Mouse (Mus musculus): Measurements from ENCODE around the gene Gm2431. TPM values are rescaled to one million over a fixed set of nuclear protein-coding genes. Genes with fewer than 3 reads are reported as not detected.
"Not testable (repeated sequence)": the region's sequence is repeated elsewhere in the genome, so short reads cannot be mapped to it uniquely, and the experiment has no call there.

Gm2431 gene
- polyA plus RNA-seq (2015; fragmentation: Nextera tagmentation; extraction: Ambion mirVana), result not detected in 2 replicates

DNA sequence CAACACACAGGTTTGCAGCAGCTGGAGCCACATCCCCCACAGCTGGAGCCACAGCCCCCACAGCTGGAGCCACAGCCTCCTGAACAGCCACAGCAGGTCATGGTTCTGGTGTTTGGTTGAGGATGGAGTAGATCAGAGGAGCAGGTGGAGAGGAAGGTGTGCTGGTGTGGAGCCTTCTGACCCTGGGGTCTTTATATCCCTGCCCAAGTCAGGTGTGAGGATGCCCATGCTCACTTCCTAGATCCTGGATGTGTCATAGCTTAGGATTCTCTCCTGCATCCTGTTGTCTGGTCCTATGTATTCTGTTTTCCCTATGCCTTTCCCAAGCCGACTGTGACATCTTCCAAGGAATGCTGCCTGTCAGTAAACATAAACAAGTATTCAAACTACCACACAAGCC is at the start of gene Gm2431:
Gene Gm2431 (minus strand): TSS at position 101 of the 400 bp plus-strand sequence.
- H3K36me3 ChIP-seq (ENCODE audit: control insufficient read depth, insufficient read depth); H3K9me3 ChIP-seq (ENCODE audit: control insufficient read depth); H3K27me3 ChIP-seq (replicated peaks; ENCODE audit: control insufficient read depth, insufficient read depth, low read length); H3K27ac ChIP-seq (ENCODE audit: low read depth, low read length); H3K4me2 ChIP-seq (replicated peaks; ENCODE audit: low read depth); H3K9ac ChIP-seq (ENCODE audit: low read depth, low read length); H3K4me3 ChIP-seq (ENCODE audit: low read depth, low read length); ATAC-seq; H3K4me1 ChIP-seq (replicated peaks; ENCODE audit: control insufficient read depth, insufficient read depth, low read length): not testable (repeated sequence)
- 30% methylated on average over 1 of the region's 1 CpGs for WGBS

DNA sequence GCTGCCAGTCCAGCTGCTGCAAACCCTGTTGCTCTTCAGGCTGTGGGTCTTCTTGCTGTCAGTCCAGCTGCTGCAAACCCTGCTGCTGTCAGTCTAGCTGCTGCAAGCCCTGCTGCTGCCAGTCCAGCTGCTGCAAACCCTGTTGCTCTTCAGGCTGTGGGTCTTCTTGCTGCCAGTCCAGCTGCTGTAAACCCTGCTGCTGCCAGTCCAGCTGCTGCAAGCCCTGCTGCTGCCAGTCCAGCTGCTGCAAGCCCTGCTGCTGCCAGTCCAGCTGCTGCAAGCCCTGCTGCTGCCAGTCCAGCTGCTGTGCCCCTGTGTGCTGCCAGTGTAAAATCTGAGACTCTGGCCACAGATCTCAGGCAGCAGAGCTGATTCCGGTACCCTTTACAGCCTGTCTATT is 45.8 kb upstream of the Gm2431 start:
- not testable (repeated sequence) for H3K36me3 ChIP-seq (ENCODE audit: control insufficient read depth, insufficient read depth); H3K4me1 ChIP-seq (replicated peaks; ENCODE audit: control insufficient read depth, insufficient read depth, low read length); H3K27ac ChIP-seq (ENCODE audit: low read depth, low read length); H3K4me3 ChIP-seq (ENCODE audit: low read depth, low read length); H3K9me3 ChIP-seq (ENCODE audit: control insufficient read depth); H3K27me3 ChIP-seq (replicated peaks; ENCODE audit: control insufficient read depth, insufficient read depth, low read length); H3K9ac ChIP-seq (ENCODE audit: low read depth, low read length); H3K4me2 ChIP-seq (replicated peaks; ENCODE audit: low read depth); ATAC-seq
- 81% methylated on average over 1 of the region's 1 CpGs for WGBS

DNA sequence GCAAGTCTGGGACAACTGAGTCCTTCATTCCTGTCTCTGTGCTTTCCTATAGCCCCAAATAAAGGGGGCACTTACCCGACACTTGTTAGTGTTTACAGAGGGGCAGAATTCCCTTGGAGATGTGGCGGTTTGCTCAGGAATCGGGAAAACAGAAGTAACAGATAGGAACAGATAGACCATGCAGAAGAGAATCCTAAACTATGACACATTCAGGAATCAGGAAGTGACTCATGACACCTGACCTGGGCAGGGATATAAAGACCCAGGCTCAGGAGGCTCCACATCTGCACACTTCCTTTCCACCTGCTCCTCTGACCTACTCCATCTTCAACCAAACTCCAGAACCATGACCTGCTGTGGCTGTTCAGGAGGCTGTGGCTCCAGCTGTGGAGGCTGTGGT is 45.1 kb upstream of the Gm2431 start, which contains the start of gene Krtap5-4:
Gene Krtap5-4 (plus strand): TSS at position 301 of the 400 bp plus-strand sequence.
- no peak within 1 kb of the TSS for H3K4me3 ChIP-seq (ENCODE audit: low read depth, low read length)
- no peak for TF ChIP-seq CTCF (IDR thresholded peaks at IDR 0.05; ENCODE audit: low read depth)
- 33% methylated on average over 3 of the region's 3 CpGs for whole genome bisulfite sequencing

DNA sequence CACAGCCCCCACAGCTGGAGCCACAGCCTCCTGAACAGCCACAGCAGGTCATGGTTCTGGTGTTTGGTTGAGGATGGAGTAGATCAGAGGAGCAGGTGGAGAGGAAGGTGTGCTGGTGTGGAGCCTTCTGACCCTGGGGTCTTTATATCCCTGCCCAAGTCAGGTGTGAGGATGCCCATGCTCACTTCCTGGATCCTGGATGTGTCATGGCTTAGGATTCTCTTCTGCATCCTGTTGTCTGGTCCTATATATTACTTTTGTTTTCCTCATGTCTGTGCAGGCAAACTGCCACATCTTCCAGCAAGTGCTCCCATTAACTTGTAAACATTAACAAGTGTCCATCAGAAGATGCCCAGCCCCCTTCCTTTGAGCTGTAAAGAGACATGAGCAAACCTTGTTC is 38.9 kb upstream of the Gm2431 start, which contains the start of gene Krtap5-1:
Gene Krtap5-1 (minus strand): TSS at position 101 of the 400 bp plus-strand sequence.
- not testable (repeated sequence) for H3K4me3 ChIP-seq (ENCODE audit: low read depth, low read length); ATAC-seq; H3K9ac ChIP-seq (ENCODE audit: low read depth, low read length); H3K4me2 ChIP-seq (replicated peaks; ENCODE audit: low read depth); H3K27me3 ChIP-seq (replicated peaks; ENCODE audit: control insufficient read depth, insufficient read depth, low read length); H3K36me3 ChIP-seq (ENCODE audit: control insufficient read depth, insufficient read depth); H3K27ac ChIP-seq (ENCODE audit: low read depth, low read length); H3K4me1 ChIP-seq (replicated peaks; ENCODE audit: control insufficient read depth, insufficient read depth, low read length); H3K9me3 ChIP-seq (ENCODE audit: control insufficient read depth)

More for the DNA sequence above, 45.1 kb upstream of the Gm2431 start, which contains the start of gene Krtap5-4:
- no peaks in the 10 kb centered on the region for H3K9me3 ChIP-seq (ENCODE audit: control insufficient read depth)
- H3K27ac ChIP-seq (ENCODE audit: low read depth, low read length), result no peak within 1 kb of the TSS
- H3K9ac ChIP-seq (ENCODE audit: low read depth, low read length), result no peak within 1 kb of the TSS
- peaks cover 8% of the 10 kb centered on the region; the same call in 1 of the 2 replicates for H3K27me3 ChIP-seq (replicated peaks; ENCODE audit: control insufficient read depth, insufficient read depth, low read length)
- H3K4me2 ChIP-seq (replicated peaks; ENCODE audit: low read depth), result no peak within 1 kb of the TSS
- no peaks in the 10 kb centered on the region for H3K4me1 ChIP-seq (replicated peaks; ENCODE audit: control insufficient read depth, insufficient read depth, low read length)
- H3K36me3 ChIP-seq (ENCODE audit: control insufficient read depth, insufficient read depth), result no peaks in the 10 kb centered on the region
- ATAC-seq, result no peak

DNA sequence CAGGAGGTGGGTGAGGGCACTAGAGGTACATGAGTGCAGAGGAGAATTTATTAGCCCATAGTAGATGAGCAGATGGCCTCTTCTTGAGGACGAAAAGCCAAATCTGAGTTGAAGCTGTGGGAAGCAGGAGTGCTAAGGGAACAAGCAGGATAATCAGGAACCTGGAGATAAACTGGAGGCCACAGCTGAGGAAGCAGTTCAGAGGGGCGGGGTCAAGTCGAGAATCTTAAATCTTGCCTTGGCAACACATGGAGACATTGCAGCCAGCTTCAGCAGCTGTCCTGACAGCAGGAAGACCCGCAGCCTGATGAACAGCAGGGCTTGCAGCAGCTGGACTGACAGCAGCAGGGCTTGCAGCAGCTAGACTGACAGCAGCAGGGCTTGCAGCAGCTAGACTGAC is 38.0 kb upstream of the Gm2431 start:
- H3K27ac ChIP-seq (ENCODE audit: low read depth, low read length); H3K9ac ChIP-seq (ENCODE audit: low read depth, low read length); H3K27me3 ChIP-seq (replicated peaks; ENCODE audit: control insufficient read depth, insufficient read depth, low read length); H3K4me3 ChIP-seq (ENCODE audit: low read depth, low read length); H3K36me3 ChIP-seq (ENCODE audit: control insufficient read depth, insufficient read depth); H3K9me3 ChIP-seq (ENCODE audit: control insufficient read depth); H3K4me2 ChIP-seq (replicated peaks; ENCODE audit: low read depth); H3K4me1 ChIP-seq (replicated peaks; ENCODE audit: control insufficient read depth, insufficient read depth, low read length); ATAC-seq: not testable (repeated sequence)
- 12% methylated on average over 4 of the region's 4 CpGs for WGBS

DNA sequence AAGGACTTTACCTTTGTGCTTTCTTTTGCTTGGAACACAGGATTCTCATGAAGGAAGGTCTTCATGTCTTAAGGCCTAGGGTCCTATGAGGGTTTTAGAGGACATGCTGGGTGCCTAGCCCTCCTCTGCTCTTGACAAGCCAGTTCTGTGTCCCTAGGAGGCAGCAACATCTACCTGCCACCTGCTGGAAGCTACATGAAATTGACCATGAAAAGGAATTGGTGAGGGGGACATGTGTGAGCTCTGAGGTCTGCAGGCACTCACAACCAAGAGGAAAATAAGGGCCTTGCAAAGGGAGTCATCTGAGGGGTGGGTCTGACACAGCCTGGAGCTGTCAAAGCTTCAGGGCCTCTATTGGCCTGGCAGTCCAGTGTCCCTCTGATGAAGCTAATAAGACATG is 37.3 kb upstream of the Gm2431 start:
- peak; percentile 36; the same call in 1 of the 2 replicates for TF ChIP-seq CTCF (IDR thresholded peaks at IDR 0.05; ENCODE audit: low read depth)
- Histone ChIP-seq H3K9me3 (ENCODE audit: control insufficient read depth) (no peaks in the 10 kb centered on the region), H3K4me3 (ENCODE audit: low read depth, low read length) (no peak overlapping the region), H3K9ac (ENCODE audit: low read depth, low read length) (no peak overlapping the region), H3K4me1 (replicated peaks; ENCODE audit: control insufficient read depth, insufficient read depth, low read length) (no peaks in the 10 kb centered on the region), H3K4me2 (replicated peaks; ENCODE audit: low read depth) (no peak overlapping the region), H3K27me3 (replicated peaks; ENCODE audit: control insufficient read depth, insufficient read depth, low read length) (no peaks in the 10 kb centered on the region), H3K36me3 (ENCODE audit: control insufficient read depth, insufficient read depth) (no peaks in the 10 kb centered on the region), H3K27ac (ENCODE audit: low read depth, low read length) (no peak overlapping the region)
- ATAC-seq, result no peak

DNA sequence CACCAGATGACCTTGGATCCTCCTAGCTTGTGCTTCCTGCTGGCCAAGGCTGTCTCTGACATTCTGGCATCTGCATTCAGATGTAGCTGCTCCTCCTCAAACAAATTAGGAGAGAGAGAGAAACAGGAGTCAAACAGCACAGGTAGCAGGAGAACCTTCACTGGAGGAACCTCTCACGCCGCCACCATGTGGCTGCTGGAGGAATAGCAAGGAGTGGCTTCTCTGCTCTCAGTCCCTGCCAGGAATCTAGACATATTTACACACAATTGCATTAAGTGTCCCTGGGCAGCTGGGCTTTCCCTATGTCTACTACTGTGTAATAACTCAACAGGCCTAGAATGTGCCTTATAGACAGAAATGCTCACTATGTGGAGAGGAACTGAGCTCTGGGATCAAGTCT is 35.7 kb upstream of the Gm2431 start:
- TF ChIP-seq CTCF (IDR thresholded peaks at IDR 0.05; ENCODE audit: low read depth), result peak; percentile 74

DNA sequence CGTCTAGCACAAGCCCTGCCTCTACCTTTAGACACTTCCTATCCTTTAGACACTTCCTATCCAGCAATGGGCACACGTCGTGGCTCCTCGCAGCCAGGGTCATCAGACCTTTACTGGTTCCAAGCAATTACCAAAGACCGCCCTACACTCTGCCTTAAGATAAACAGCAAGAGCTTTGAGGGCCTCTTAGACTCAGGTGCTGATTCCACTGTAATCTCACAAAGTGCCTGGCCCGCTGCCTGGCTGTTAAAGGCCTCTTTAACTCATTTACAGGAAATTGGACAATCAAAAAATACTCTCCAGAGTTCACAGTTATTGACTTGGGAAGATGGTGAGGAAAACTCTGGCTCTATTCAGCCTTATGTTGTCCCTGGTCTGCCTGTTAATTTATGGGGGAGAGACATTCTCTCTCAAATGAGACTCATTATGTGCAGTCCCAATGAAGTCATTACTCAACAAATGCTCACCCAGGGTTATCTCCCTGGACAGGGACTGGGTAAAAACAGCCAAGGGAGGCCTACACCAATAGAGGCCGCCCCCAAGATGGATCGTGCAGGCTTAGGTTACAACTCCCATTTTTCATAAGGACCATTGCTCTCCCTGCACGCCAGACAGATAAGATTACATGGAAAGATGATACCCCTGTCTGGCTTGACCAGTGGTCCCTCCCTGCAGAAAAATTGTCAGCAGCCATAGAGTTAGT is 27.9 kb upstream of the Gm2431 start:
- not testable (repeated sequence) for H3K4me1 ChIP-seq (replicated peaks; ENCODE audit: control insufficient read depth, insufficient read depth, low read length); ATAC-seq; H3K9ac ChIP-seq (ENCODE audit: low read depth, low read length); H3K36me3 ChIP-seq (ENCODE audit: control insufficient read depth, insufficient read depth); H3K27ac ChIP-seq (ENCODE audit: low read depth, low read length); H3K27me3 ChIP-seq (replicated peaks; ENCODE audit: control insufficient read depth, insufficient read depth, low read length); H3K4me2 ChIP-seq (replicated peaks; ENCODE audit: low read depth); H3K4me3 ChIP-seq (ENCODE audit: low read depth, low read length); H3K9me3 ChIP-seq (ENCODE audit: control insufficient read depth)
- WGBS, result 38% methylated on average over 9 of the region's 9 CpGs

More for the DNA sequence above, 35.7 kb upstream of the Gm2431 start:
- not testable (repeated sequence) for H3K4me2 ChIP-seq (replicated peaks; ENCODE audit: low read depth); H3K4me3 ChIP-seq (ENCODE audit: low read depth, low read length); H3K27me3 ChIP-seq (replicated peaks; ENCODE audit: control insufficient read depth, insufficient read depth, low read length); H3K4me1 ChIP-seq (replicated peaks; ENCODE audit: control insufficient read depth, insufficient read depth, low read length); H3K36me3 ChIP-seq (ENCODE audit: control insufficient read depth, insufficient read depth); ATAC-seq; H3K27ac ChIP-seq (ENCODE audit: low read depth, low read length); H3K9ac ChIP-seq (ENCODE audit: low read depth, low read length); H3K9me3 ChIP-seq (ENCODE audit: control insufficient read depth)
- 0% methylated on average over 2 of the region's 2 CpGs for WGBS
